Mouse (Mus musculus) kidney, postnatal 36 days (tissue): ENCODE data around the gene Slc48a1.

Experiments
- DNase-seq, 2 experiments: peaks; one replicate each; pipeline ENCODE4 v3.0.0; 2021 to 2022; ENCODE audit warnings: mixed read lengths in 2 of 2

The Slc48a1 gene

GRCm38 (mm10) chr15:97784092-97784559, 5.8 kb downstream of the Slc48a1 start:
- DNase-seq: peak; percentile 90 to 96

GRCm38 (mm10) chr15:97784561-97785161, 6.3 kb downstream of the Slc48a1 start:
- peak; percentile 41 to 66 for DNase-seq

GRCm38 (mm10) chr15:97785731-97786411, 7.6 kb downstream of the Slc48a1 start:
- peak; percentile 61 to 71 for DNase-seq

- DNase-seq: peak; percentile 52 to 66
Measured at GRCm38 (mm10) chr15:97786412-97787112, 8.2 kb downstream of the Slc48a1 start.

GRCm38 (mm10) chr15:97787148-97787798, 9.0 kb downstream of the Slc48a1 start:
- no peak for DNase-seq

- DNase-seq: no peak
Measured at GRCm38 (mm10) chr15:97787799-97788667, 9.7 kb downstream of the Slc48a1 start.

GRCm38 (mm10) chr15:97788821-97789220, 10.5 kb downstream of the Slc48a1 start:
- peak; percentile 47 to 57 for DNase-seq

- DNase-seq: peak; percentile 64 to 87
Measured at GRCm38 (mm10) chr15:97789761-97790505, 11.6 kb downstream of the Slc48a1 start.

GRCm38 (mm10) chr15:97791126-97791700, 12.9 kb downstream of the Slc48a1 start:
- no peak for DNase-seq

- no peak for DNase-seq
Measured at GRCm38 (mm10) chr15:97793386-97794153, 15.2 kb downstream of the Slc48a1 start.

GRCm38 (mm10) chr15:97794268-97794667, 15.9 kb downstream of the Slc48a1 start:
- DNase-seq: no peak

- DNase-seq: no peak
Measured at GRCm38 (mm10) chr15:97795559-97796235, 17.4 kb downstream of the Slc48a1 start.

- no peak for DNase-seq
Measured at GRCm38 (mm10) chr15:97796674-97797310, 18.5 kb downstream of the Slc48a1 start.

GRCm38 (mm10) chr15:97798134-97798533, 19.8 kb downstream of the Slc48a1 start:
- no peak for DNase-seq

- DNase-seq: no peak
Measured at GRCm38 (mm10) chr15:97799446-97799845, 21.1 kb downstream of the Slc48a1 start.

- DNase-seq: no peak
Measured at GRCm38 (mm10) chr15:97800853-97801252, 22.5 kb downstream of the Slc48a1 start.

- DNase-seq: no peak
Measured at GRCm38 (mm10) chr15:97801811-97802210, 23.5 kb downstream of the Slc48a1 start.

- no peak for DNase-seq
Measured at GRCm38 (mm10) chr15:97802575-97802974, 24.3 kb downstream of the Slc48a1 start.

GRCm38 (mm10) chr15:97807867-97808266, 29.5 kb downstream of the Slc48a1 start:
- no peak for DNase-seq
